Mouse (Mus musculus): Measurements from ENCODE around the gene Tmem18. TPM values are rescaled to one million over a fixed set of nuclear protein-coding genes. Genes with fewer than 3 reads are reported as not detected.

Tmem18 gene
- 13.6 and 19.2 TPM in 2 replicates for polyA plus RNA-seq (2011; ENCODE audit: insufficient read depth, insufficient read length, low read depth, missing spikeins)

- H3K9ac ChIP-seq (ENCODE audit: low read depth, poor library complexity, severe bottlenecking): peak within 1 kb of the TSS; percentile 65
- peak within 1 kb of the TSS; percentile 95 for H3K4me3 ChIP-seq (ENCODE audit: low read depth, low read length)
- H3K36me3 ChIP-seq (ENCODE audit: control insufficient read depth, insufficient read depth, low read length, poor library complexity, severe bottlenecking): peaks cover 5% of the 10 kb centered on the region
- TF ChIP-seq POLR2A (IDR thresholded peaks at IDR 0.05; ENCODE audit: insufficient read depth, low read length): peak; percentile 90
- TF ChIP-seq CTCF (IDR thresholded peaks at IDR 0.05; ENCODE audit: low read depth, low read length): no peak
- H3K4me1 ChIP-seq (ENCODE audit: control insufficient read depth, insufficient read depth, low read length): peaks cover 6% of the 10 kb centered on the region
- H3K27ac ChIP-seq (ENCODE audit: insufficient read depth, low read length): no peak within 1 kb of the TSS
- H3K27me3 ChIP-seq (ENCODE audit: control insufficient read depth, insufficient read depth, low read length, poor library complexity, severe bottlenecking): no peaks in the 10 kb centered on the region
- H3K9me3 ChIP-seq (replicated peaks; ENCODE audit: control insufficient read depth, insufficient read depth, low read length, poor library complexity, severe bottlenecking): no peaks in the 10 kb centered on the region
Measured at GRCm38 (mm10) chr12:30584356-30584740, at the start of gene Tmem18. TSS of gene Tmem18 (plus strand) at chr12:30584426.

- TF ChIP-seq EP300 (IDR thresholded peaks at IDR 0.05; ENCODE audit: insufficient read depth, low read depth, low read length) (no peak), POLR2A (IDR thresholded peaks at IDR 0.05; ENCODE audit: insufficient read depth, low read length) (no peak), CTCF (IDR thresholded peaks at IDR 0.05; ENCODE audit: low read depth, low read length) (no peak)
- Histone ChIP-seq H3K9me3 (replicated peaks; ENCODE audit: control insufficient read depth, insufficient read depth, low read length, poor library complexity, severe bottlenecking) (no peaks in the 10 kb centered on the region), H3K36me3 (ENCODE audit: control insufficient read depth, insufficient read depth, low read length, poor library complexity, severe bottlenecking) (no peaks in the 10 kb centered on the region), H3K9ac (ENCODE audit: low read depth, poor library complexity, severe bottlenecking) (no peak overlapping the region), H3K27me3 (ENCODE audit: control insufficient read depth, insufficient read depth, low read length, poor library complexity, severe bottlenecking) (no peaks in the 10 kb centered on the region), H3K4me3 (ENCODE audit: low read depth, low read length) (no peak overlapping the region), H3K4me1 (ENCODE audit: control insufficient read depth, insufficient read depth, low read length) (no peaks in the 10 kb centered on the region), H3K27ac (ENCODE audit: insufficient read depth, low read length) (no peak overlapping the region)
Measured at GRCm38 (mm10) chr12:30557349-30557748, 26.9 kb upstream of the Tmem18 start.

- no peaks in the 10 kb centered on the region for H3K4me1 ChIP-seq (ENCODE audit: control insufficient read depth, insufficient read depth, low read length)
- H3K4me3 ChIP-seq (ENCODE audit: low read depth, low read length): no peak overlapping the region
- no peak overlapping the region for H3K27ac ChIP-seq (ENCODE audit: insufficient read depth, low read length)
Measured at GRCm38 (mm10) chr12:30561411-30561810, 22.8 kb upstream of the Tmem18 start.

GRCm38 (mm10) chr12:30572075-30572474 is 12.2 kb upstream of the Tmem18 start:
- TF ChIP-seq EP300 (IDR thresholded peaks at IDR 0.05; ENCODE audit: insufficient read depth, low read depth, low read length): no peak
- TF ChIP-seq POLR2A (IDR thresholded peaks at IDR 0.05; ENCODE audit: insufficient read depth, low read length): no peak
- TF ChIP-seq CTCF (IDR thresholded peaks at IDR 0.05; ENCODE audit: low read depth, low read length): no peak
- H3K27ac ChIP-seq (ENCODE audit: insufficient read depth, low read length): no peak overlapping the region
- H3K36me3 ChIP-seq (ENCODE audit: control insufficient read depth, insufficient read depth, low read length, poor library complexity, severe bottlenecking): no peaks in the 10 kb centered on the region
- no peaks in the 10 kb centered on the region for H3K27me3 ChIP-seq (ENCODE audit: control insufficient read depth, insufficient read depth, low read length, poor library complexity, severe bottlenecking)
- H3K4me1 ChIP-seq (ENCODE audit: control insufficient read depth, insufficient read depth, low read length): no peaks in the 10 kb centered on the region
- no peak overlapping the region for H3K9ac ChIP-seq (ENCODE audit: low read depth, poor library complexity, severe bottlenecking)
- no peak overlapping the region for H3K4me3 ChIP-seq (ENCODE audit: low read depth, low read length)
- no peaks in the 10 kb centered on the region for H3K9me3 ChIP-seq (replicated peaks; ENCODE audit: control insufficient read depth, insufficient read depth, low read length, poor library complexity, severe bottlenecking)

More at GRCm38 (mm10) chr12:30561411-30561810, 22.8 kb upstream of the Tmem18 start:
- TF ChIP-seq POLR2A (IDR thresholded peaks at IDR 0.05; ENCODE audit: insufficient read depth, low read length): no peak
- TF ChIP-seq EP300 (IDR thresholded peaks at IDR 0.05; ENCODE audit: insufficient read depth, low read depth, low read length): no peak
- no peak for TF ChIP-seq CTCF (IDR thresholded peaks at IDR 0.05; ENCODE audit: low read depth, low read length)
- Histone ChIP-seq H3K9ac (ENCODE audit: low read depth, poor library complexity, severe bottlenecking) (no peak overlapping the region), H3K27me3 (ENCODE audit: control insufficient read depth, insufficient read depth, low read length, poor library complexity, severe bottlenecking) (no peaks in the 10 kb centered on the region; the same call in 1 of the 2 replicates), H3K9me3 (replicated peaks; ENCODE audit: control insufficient read depth, insufficient read depth, low read length, poor library complexity, severe bottlenecking) (no peaks in the 10 kb centered on the region), H3K36me3 (ENCODE audit: control insufficient read depth, insufficient read depth, low read length, poor library complexity, severe bottlenecking) (no peaks in the 10 kb centered on the region)

GRCm38 (mm10) chr12:30575952-30576351 is 8.3 kb upstream of the Tmem18 start:
- Histone ChIP-seq H3K9me3 (replicated peaks; ENCODE audit: control insufficient read depth, insufficient read depth, low read length, poor library complexity, severe bottlenecking) (no peaks in the 10 kb centered on the region), H3K36me3 (ENCODE audit: control insufficient read depth, insufficient read depth, low read length, poor library complexity, severe bottlenecking) (no peaks in the 10 kb centered on the region), H3K4me1 (ENCODE audit: control insufficient read depth, insufficient read depth, low read length) (no peaks in the 10 kb centered on the region), H3K9ac (ENCODE audit: low read depth, poor library complexity, severe bottlenecking) (no peak overlapping the region), H3K4me3 (ENCODE audit: low read depth, low read length) (no peak overlapping the region), H3K27me3 (ENCODE audit: control insufficient read depth, insufficient read depth, low read length, poor library complexity, severe bottlenecking) (no peaks in the 10 kb centered on the region), H3K27ac (ENCODE audit: insufficient read depth, low read length) (no peak overlapping the region)
- no peak for TF ChIP-seq CTCF (IDR thresholded peaks at IDR 0.05; ENCODE audit: low read depth, low read length)
- no peak for TF ChIP-seq POLR2A (IDR thresholded peaks at IDR 0.05; ENCODE audit: insufficient read depth, low read length)
- no peak for TF ChIP-seq EP300 (IDR thresholded peaks at IDR 0.05; ENCODE audit: insufficient read depth, low read depth, low read length)

- H3K9ac ChIP-seq (ENCODE audit: low read depth, poor library complexity, severe bottlenecking): no peak overlapping the region
- H3K27me3 ChIP-seq (ENCODE audit: control insufficient read depth, insufficient read depth, low read length, poor library complexity, severe bottlenecking): no peaks in the 10 kb centered on the region
- no peaks in the 10 kb centered on the region for H3K36me3 ChIP-seq (ENCODE audit: control insufficient read depth, insufficient read depth, low read length, poor library complexity, severe bottlenecking)
- H3K9me3 ChIP-seq (replicated peaks; ENCODE audit: control insufficient read depth, insufficient read depth, low read length, poor library complexity, severe bottlenecking): no peaks in the 10 kb centered on the region
- H3K4me1 ChIP-seq (ENCODE audit: control insufficient read depth, insufficient read depth, low read length): peaks cover 6% of the 10 kb centered on the region
- H3K4me3 ChIP-seq (ENCODE audit: low read depth, low read length): no peak overlapping the region
- TF ChIP-seq CTCF (IDR thresholded peaks at IDR 0.05; ENCODE audit: low read depth, low read length): peak; percentile 29
- TF ChIP-seq POLR2A (IDR thresholded peaks at IDR 0.05; ENCODE audit: insufficient read depth, low read length): no peak
- H3K27ac ChIP-seq (ENCODE audit: insufficient read depth, low read length): no peak overlapping the region
Measured at GRCm38 (mm10) chr12:30578019-30578418, 6.2 kb upstream of the Tmem18 start.

Measured in ES-Bruce4 (cell line).